Mouse (Mus musculus) heart, adult 2 months (tissue): ENCODE results near the gene Rhof. TPM values are rescaled to one million over a fixed set of nuclear protein-coding genes. Genes with fewer than 3 reads are reported as not detected.

Experiments used
- DNase-seq, 2 experiments: peaks; one replicate each; pipeline ENCODE4 v3.0.0; 2021
- H3K27ac ChIP-seq: fragments of 200-600 bp; 2 replicates; pipeline ENCODE4 v1.8.1; 2022
- H3K27me3 ChIP-seq: fragments of 200-500 bp; 2 replicates; pipeline ENCODE4 v1.6.1; 2012; ENCODE audit warnings: mild to moderate bottlenecking, low read length, inconsistent platforms, mixed read lengths; ENCODE audit not compliant: control insufficient read depth, insufficient read depth
- H3K36me3 ChIP-seq: fragments of 200-500 bp; 2 replicates; pipeline ENCODE4 v1.6.1; 2012; ENCODE audit warnings: low read length, inconsistent platforms; ENCODE audit not compliant: control insufficient read depth, insufficient read depth
- H3K4me1 ChIP-seq: fragments of 200-500 bp; 2 replicates; pipeline ENCODE4 v1.6.1; 2011; ENCODE audit warnings: low read length; ENCODE audit not compliant: control insufficient read depth, insufficient read depth
- H3K4me3 ChIP-seq: fragments of 200-600 bp; 2 replicates; pipeline ENCODE4 v1.8.1; 2022
- H3K79me2 ChIP-seq: fragments of 200-500 bp; replicated peaks from 2 replicates; pipeline ENCODE4 v1.6.1; 2012; ENCODE audit warnings: mild to moderate bottlenecking, inconsistent platforms, low read length, moderate library complexity, mixed read lengths; ENCODE audit not compliant: control insufficient read depth, insufficient read depth
- H3K9ac ChIP-seq: fragments of 200-500 bp; 2 replicates; pipeline ENCODE4 v1.6.1; 2012; ENCODE audit warnings: low read depth, mild to moderate bottlenecking, control low read depth, inconsistent platforms, low read length, mixed read lengths
- CTCF ChIP-seq: fragments of 200-600 bp; IDR thresholded peaks from 2 replicates; pipeline ENCODE4 v1.8.1; 2022; ENCODE audit warnings: antibody characterized with exemption, mild to moderate bottlenecking, moderate library complexity
- EP300 ChIP-seq: fragments of 200-500 bp; IDR thresholded peaks from 2 replicates; pipeline ENCODE4 v1.6.1; 2011; ENCODE audit warnings: low read depth, low read length, control low read depth; ENCODE audit not compliant: insufficient read depth
- POLR2A ChIP-seq: fragments of 200-500 bp; IDR thresholded peaks from 2 replicates; pipeline ENCODE4 v1.6.1; 2011; ENCODE audit warnings: mild to moderate bottlenecking, low read depth, low read length, control low read depth; ENCODE audit not compliant: insufficient read depth
- WGBS: fragments of 180-500 bp; shearing (Covaris S2); methylation state at CpG from one replicate; pipeline ENCODE4 v1.1.7; 2018; 5-methylcytosine and 5-hydroxymethylcytosine counted together
- intact Hi-C: fragments of 180-260 bp; cut with DNase I; formaldehyde crosslinking; loops from one replicate; pipeline ENCODE4 v1.15.1; 2025
- polyA plus RNA-seq: library from polyadenylated mRNA; depleted of rRNA; stranded (reverse); fragments of >200 nt; gene quantifications from 2 replicates; pipeline ENCODE4 v1.2.3, GENCODE M21; 2012
- total RNA-seq, 2 experiments: library from RNA; stranded (reverse); gene quantifications; 2 replicates each; pipeline ENCODE4 v1.2.3; 2021

Rhof gene
- total and polyA plus RNA-seq, 3 experiments = 0.64 to 2.3 (median 0.70) TPM

DNA sequence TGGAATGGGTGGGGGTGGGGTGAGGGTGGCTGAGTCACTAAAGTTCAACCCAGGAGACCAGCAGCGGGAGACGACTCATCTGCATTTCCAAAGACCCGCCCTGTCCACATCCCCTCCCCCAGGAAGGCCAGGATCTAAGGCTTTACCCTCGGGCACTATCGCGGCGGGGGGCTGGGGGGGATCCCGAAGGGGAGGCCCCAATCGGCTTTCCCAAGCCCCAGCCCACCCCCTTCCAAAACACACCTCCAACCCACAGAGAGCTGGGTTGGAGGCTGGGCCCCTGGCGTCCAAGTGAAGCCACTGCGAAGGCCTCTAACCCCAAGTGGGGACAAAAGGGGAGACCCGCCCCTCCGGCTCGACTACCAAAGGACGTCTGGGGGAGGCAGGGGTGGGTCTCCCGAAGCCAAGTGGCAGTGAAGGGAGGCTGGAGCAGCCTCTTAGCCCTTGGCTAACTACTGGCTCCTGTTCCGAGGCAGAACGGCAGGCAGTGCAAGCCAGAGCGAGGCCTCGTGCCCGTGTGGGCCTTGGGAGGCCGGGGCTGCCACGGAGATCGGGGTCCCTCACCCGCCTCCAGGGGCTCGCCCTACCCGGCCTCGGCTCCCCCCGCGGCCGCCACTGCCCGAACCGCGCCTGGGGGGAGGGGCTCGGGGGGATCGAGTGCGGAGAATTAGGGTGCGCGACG lies 5.9 kb upstream of the Rhof start:
- intact Hi-C loops = no loop called here
- peaks cover 12% of the 10 kb centered on the region for H3K36me3 ChIP-seq
- DNase-seq = peak; percentile 84 to 87
- H3K4me1 ChIP-seq = peaks cover 17% of the 10 kb centered on the region
- TF ChIP-seq EP300 (peak; percentile 17; the same call in 1 of the 2 replicates), CTCF (peak; percentile 43), POLR2A (peak; percentile 74)
- no peaks in the 10 kb centered on the region for H3K27me3 ChIP-seq
- peaks cover 4% of the 10 kb centered on the region; the same call in 1 of the 2 replicates for H3K79me2 ChIP-seq
- H3K9ac ChIP-seq = peak overlapping the region; percentile 100
- under 1% methylated on average over 39 of the region's 40 CpGs for WGBS
- peak overlapping the region; percentile 100 for H3K27ac ChIP-seq
- peak overlapping the region; percentile 61 for H3K4me3 ChIP-seq

DNA sequence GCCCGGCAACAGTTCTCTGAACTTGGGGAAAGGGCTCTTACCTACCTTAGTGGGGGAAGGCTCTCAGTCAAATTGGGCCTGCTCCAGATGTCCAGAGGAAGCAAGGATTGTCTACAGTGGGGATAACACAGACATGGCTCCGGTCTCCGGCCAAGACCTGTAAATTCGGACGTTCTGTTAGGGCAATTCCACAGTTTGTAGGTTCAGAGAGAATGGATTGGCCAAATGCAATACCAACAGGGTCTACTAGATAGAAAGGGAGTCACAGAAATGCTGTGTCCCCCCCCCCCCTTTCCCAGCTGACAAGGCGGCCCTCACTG lies 5.4 kb upstream of the Rhof start:
- 0% methylated on average over 6 of the region's 6 CpGs for WGBS
- TF ChIP-seq EP300 (no peak), CTCF (no peak), POLR2A (0 out of 2 replicates have a peak, but pooled peaks have one; percentile 11)
- Histone ChIP-seq H3K79me2 (no peaks in the 10 kb centered on the region), H3K4me1 (peaks cover 18% of the 10 kb centered on the region), H3K4me3 (peak overlapping the region; percentile 61), H3K36me3 (peaks cover 15% of the 10 kb centered on the region), H3K27ac (peak overlapping the region; percentile 100), H3K9ac (peak overlapping the region; percentile 76), H3K27me3 (no peaks in the 10 kb centered on the region)
- intact Hi-C loops = no loop called here
- no peak for DNase-seq

DNA sequence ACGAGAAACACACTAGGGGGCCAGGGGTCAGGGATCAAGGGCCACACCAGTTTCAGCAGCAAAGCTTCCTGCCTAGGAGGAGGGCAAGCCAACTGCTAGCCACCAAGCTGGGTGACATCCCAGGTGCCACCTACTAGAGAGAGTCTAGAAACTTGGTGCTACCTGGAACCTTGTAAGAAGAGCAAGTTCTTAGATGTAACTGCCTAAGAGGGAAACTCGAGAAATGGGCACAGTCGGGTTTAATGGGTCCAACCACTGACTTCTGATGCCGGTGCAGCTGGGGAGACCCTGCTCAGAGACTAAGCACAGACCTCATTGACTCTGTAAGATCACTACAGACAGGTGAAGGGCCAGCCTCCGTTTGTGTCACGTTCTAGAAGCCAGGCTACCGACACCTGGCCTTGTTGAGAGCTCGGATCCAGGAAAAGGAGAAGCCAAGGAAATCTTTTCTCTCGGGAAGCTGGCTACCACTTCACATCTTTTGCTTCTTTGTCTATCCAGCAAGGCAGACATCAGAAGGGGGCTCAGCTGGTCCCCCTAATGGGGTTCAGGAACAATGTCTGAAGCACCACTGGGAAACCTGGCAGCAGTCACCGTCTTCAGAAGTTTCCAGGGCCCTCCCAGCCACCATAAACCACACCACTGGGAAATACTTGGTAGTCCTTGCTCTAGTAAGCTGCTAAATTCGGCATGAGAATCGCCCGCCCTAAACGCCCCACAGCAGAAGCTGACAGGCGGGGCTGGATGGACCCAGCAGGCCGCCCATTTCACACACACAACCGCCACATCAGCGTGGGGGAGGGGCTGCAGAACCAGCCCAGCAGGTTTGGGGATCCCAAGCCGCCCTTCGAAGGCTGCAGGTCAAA lies 4.8 kb upstream of the Rhof start:
- TF ChIP-seq EP300 (peak; percentile 45; the same call in 1 of the 2 replicates), CTCF (no peak), POLR2A (peak; percentile 54)
- Histone ChIP-seq H3K36me3 (peaks cover 15% of the 10 kb centered on the region), H3K27ac (peak overlapping the region; percentile 100), H3K4me1 (peaks cover 20% of the 10 kb centered on the region), H3K4me3 (peak overlapping the region; percentile 61), H3K27me3 (no peaks in the 10 kb centered on the region), H3K9ac (peak overlapping the region; percentile 76), H3K79me2 (no peaks in the 10 kb centered on the region)
- 2% methylated on average over 20 of the region's 20 CpGs for WGBS
- peak; percentile 90 to 92 for DNase-seq
- intact Hi-C loops = no loop called here

DNA sequence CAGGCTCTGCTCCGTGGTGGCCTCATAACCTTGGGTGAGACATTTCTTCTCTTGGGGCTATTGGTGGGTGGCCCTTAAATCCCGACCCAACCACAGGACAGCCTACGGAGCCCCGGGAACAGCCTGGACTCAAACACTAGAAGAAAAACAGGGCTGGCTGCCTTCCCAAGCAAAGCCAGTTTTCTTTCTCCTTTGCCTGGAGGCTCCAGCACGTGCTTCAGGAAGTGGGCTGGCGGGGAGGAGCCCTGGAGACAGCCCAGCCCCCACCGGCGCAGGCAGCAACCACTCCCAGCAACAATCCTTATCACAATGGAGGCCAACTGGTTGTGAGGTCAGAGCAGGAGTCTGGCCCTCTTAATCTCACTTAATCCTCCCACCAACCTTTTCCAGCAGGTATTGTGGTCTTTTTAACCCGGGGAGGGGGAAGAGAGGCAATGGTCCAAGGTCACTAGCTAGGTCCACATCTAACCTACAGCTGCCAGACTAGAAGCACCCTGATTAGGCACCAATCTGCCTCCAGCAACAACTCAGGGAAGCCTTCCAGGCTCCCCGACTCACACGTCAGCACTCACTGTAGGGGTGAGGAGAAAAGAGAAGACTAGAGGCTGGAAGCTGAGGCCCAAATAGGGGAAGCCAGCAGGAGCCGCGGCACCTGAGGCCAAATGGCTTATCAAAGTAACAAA lies 4.0 kb upstream of the Rhof start:
- H3K27ac ChIP-seq = peak overlapping the region; percentile 100
- no peaks in the 10 kb centered on the region for H3K27me3 ChIP-seq
- peaks cover 15% of the 10 kb centered on the region for H3K36me3 ChIP-seq
- peak; percentile 94 to 97 for DNase-seq
- no peaks in the 10 kb centered on the region for H3K79me2 ChIP-seq
- H3K4me1 ChIP-seq = peaks cover 20% of the 10 kb centered on the region
- peak overlapping the region; percentile 61 for H3K4me3 ChIP-seq
- TF ChIP-seq POLR2A (peak; percentile 90), CTCF (no peak), EP300 (peak; percentile 68; the same call in 1 of the 2 replicates)
- intact Hi-C loops = no loop called here
- 0% methylated on average over 13 of the region's 13 CpGs for WGBS
- H3K9ac ChIP-seq = peak overlapping the region; percentile 76

DNA sequence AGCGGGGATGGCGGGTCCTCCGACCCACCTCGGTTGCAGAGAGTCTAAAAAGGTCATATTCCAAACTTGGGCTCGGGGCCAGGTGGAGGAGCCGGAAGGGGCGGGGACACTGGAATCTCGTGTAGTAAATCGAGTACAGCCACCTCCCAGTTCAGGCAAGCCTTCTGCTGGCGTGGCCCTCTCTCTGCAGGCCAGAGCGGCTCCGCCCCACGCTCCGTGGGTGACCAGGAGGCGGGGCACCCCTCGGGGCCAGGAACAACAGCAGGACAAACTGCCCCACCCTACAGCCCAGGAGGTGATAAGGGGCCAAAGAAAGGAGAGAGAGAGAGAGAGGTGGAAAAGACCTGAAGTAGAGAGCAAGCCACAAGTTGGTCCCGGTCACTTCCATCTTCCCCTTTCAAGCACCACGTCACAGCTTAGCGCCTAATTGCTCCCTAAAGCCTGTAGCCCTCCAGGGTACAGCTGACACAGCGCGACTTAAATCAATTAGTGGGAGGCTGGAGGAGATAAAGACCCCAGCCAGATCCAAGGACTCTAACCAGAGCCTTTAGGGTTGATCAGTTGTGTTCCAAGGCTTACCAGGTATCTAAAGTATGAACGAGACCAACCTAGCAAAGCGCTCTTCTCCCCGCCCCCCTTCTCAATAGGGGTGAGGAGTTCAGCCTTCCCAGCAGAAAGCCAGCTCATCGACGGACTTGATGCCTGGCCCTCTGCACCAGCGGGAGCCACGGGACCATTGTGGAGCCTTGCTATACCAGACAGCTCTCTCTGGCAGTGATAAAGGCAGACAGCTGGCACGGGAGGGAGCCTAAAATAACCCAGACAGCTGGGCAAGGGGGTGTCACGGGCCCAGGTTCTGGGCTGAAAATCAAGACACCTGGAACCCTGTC lies 3.2 kb upstream of the Rhof start:
- peaks cover 20% of the 10 kb centered on the region for H3K4me1 ChIP-seq
- peak; percentile 93 to 96 for DNase-seq
- intact Hi-C loops = no loop called here
- TF ChIP-seq EP300 (peak; percentile 76), POLR2A (peak; percentile 86), CTCF (peak; percentile 57)
- WGBS = 2% methylated on average over 30 of the region's 30 CpGs
- peak overlapping the region; percentile 61 for H3K4me3 ChIP-seq
- H3K9ac ChIP-seq = peak overlapping the region; percentile 76
- H3K36me3 ChIP-seq = peaks cover 15% of the 10 kb centered on the region
- H3K79me2 ChIP-seq = no peaks in the 10 kb centered on the region
- no peaks in the 10 kb centered on the region for H3K27me3 ChIP-seq
- H3K27ac ChIP-seq = peak overlapping the region; percentile 100
